Mouse (Mus musculus) heart, embryonic 15.5 days (tissue): ENCODE measurements around the gene Stk31. TPM values are rescaled to one million over a fixed set of nuclear protein-coding genes. Genes with fewer than 3 reads are reported as not detected.
"Not testable (repeated sequence)": the region's sequence is repeated elsewhere in the genome, so short reads cannot be mapped to it uniquely, and the experiment has no call there.

Source experiments
- ATAC-seq: fragments of 200-750 bp; cut with Nextera tagmentation; replicated peaks from 2 replicates; pipeline ENCODE4 v1.8.0; 2017; ENCODE audit warnings: low read depth, moderate TSS enrichment; ENCODE audit not compliant: insufficient number of reproducible peaks, insufficient read depth, low FRiP score
- H3K27ac ChIP-seq: fragments of 300-500 bp; sonication (generic); 2 replicates; pipeline ENCODE4 v1.5.1; 2015; ENCODE audit warnings: mild to moderate bottlenecking, inconsistent platforms
- H3K27me3 ChIP-seq: fragments of 300-500 bp; sonication (generic); 2 replicates; pipeline ENCODE4 v1.6.1; 2015; ENCODE audit warnings: inconsistent platforms
- H3K36me3 ChIP-seq: fragments of 300-500 bp; sonication (generic); 2 replicates; pipeline ENCODE4 v1.6.1; 2015; ENCODE audit warnings: mild to moderate bottlenecking, inconsistent platforms
- H3K4me1 ChIP-seq: fragments of 300-500 bp; sonication (generic); replicated peaks from 2 replicates; pipeline ENCODE4 v1.6.1; 2015; ENCODE audit warnings: inconsistent platforms
- H3K4me2 ChIP-seq: fragments of 300-500 bp; sonication (generic); 2 replicates; pipeline ENCODE4 v1.6.1; 2015; ENCODE audit warnings: inconsistent platforms, mild to moderate bottlenecking, moderate library complexity
- H3K4me3 ChIP-seq: fragments of 300-500 bp; sonication (generic); 2 replicates; pipeline ENCODE4 v1.5.1; 2015; ENCODE audit warnings: mild to moderate bottlenecking, inconsistent platforms
- H3K9ac ChIP-seq: fragments of 300-500 bp; sonication (generic); 2 replicates; pipeline ENCODE4 v1.6.1; 2015; ENCODE audit warnings: mild to moderate bottlenecking, inconsistent platforms
- H3K9me3 ChIP-seq: fragments of 300-500 bp; sonication (generic); replicated peaks from 2 replicates; pipeline ENCODE4 v1.6.1; 2016; ENCODE audit warnings: inconsistent platforms
- WGBS: fragments of 180-500 bp; shearing (Covaris S2); methylation state at CpG from one replicate; pipeline ENCODE4 v1.1.7; 2015; ENCODE audit warnings: mixed read lengths; 5-methylcytosine and 5-hydroxymethylcytosine counted together
- polyA plus RNA-seq: library from polyadenylated mRNA; unstranded; fragments of >200 nt; fragmentation: Nextera tagmentation; extraction: Ambion mirVana; gene quantifications from 2 replicates; pipeline ENCODE4 v1.2.1, GENCODE M21; 2015

The Stk31 gene
- polyA plus RNA-seq, 1 experiment from 2014 or later = 0.11 TPM

DNA sequence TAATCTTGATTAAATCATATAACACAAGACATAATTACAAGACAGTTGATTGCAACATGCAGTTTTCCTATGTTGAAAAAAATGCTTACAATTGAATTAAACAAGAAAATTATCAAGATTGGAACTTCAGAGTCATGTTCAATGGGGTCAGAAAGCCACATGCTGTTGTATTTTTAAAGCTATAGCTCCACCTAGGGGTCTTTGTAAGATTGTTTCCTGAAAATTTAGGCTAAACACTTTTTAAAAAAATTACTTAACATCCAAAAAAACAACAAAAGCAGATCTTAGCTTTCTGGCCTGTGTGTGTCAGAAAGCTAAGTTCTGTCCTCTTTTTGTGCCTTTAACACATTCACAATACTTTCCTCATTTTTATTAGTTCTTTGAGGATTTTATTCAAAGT is 3.0 kb downstream of the Stk31 start:
- no peak overlapping the region for H3K4me2 ChIP-seq
- ATAC-seq = no peak
- no peaks in the 10 kb centered on the region for H3K9me3 ChIP-seq
- no peak overlapping the region for H3K9ac ChIP-seq
- no peaks in the 10 kb centered on the region for H3K4me1 ChIP-seq
- H3K36me3 ChIP-seq = no peaks in the 10 kb centered on the region
- H3K27me3 ChIP-seq = no peaks in the 10 kb centered on the region
- H3K27ac ChIP-seq = no peak overlapping the region
- no peak overlapping the region for H3K4me3 ChIP-seq

DNA sequence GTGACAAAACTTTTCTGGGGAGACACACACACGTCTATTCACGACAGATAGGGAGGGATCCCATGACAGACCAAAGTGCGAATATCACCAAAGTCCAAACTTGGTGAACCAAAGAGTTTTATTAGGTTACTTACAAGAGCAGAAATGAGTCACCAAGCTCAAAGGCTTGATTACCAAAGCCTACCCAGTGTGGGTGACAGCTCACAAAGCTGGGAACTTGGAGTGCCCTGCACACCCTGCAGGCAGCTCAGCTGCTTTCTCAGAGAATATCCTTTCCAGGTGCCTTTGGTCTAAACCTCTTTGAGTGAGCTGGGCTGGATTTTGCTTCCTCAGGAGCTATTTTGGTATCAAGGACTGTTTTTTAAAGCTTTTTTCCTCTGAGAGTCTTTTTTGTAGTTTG is 15.4 kb downstream of the Stk31 start:
- WGBS = 79% methylated on average over 3 of the region's 3 CpGs
- Histone ChIP-seq H3K27me3 (no peaks in the 10 kb centered on the region), H3K9ac (no peak overlapping the region), H3K9me3 (no peaks in the 10 kb centered on the region), H3K4me3 (no peak overlapping the region), H3K36me3 (no peaks in the 10 kb centered on the region), H3K4me2 (no peak overlapping the region), H3K4me1 (no peaks in the 10 kb centered on the region), H3K27ac (no peak overlapping the region)
- no peak for ATAC-seq

DNA sequence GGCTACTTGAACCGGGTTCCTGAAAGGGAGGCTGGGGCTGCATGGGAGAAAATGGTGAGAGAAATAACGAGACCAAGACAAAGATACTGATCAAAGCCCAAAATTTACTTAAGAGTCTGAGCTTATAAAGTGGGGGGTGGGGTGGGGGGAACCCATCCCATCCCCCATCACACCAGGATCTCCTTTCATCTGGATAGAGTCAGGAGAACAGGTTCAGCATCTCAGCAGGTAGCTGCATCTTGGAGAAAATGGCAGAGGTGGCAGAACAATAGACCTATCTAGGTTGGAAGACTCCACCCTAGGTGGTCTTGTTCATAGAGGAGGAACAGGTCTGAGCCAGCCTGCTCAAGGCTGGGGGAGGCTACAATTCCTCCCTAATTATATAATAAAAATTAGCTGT is 17.6 kb downstream of the Stk31 start:
- WGBS = 59% methylated on average over 2 of the region's 2 CpGs
- not testable (repeated sequence) for H3K27ac ChIP-seq, H3K9ac ChIP-seq, H3K9me3 ChIP-seq, ATAC-seq, H3K4me1 ChIP-seq, H3K4me3 ChIP-seq, H3K4me2 ChIP-seq, H3K27me3 ChIP-seq, H3K36me3 ChIP-seq

DNA sequence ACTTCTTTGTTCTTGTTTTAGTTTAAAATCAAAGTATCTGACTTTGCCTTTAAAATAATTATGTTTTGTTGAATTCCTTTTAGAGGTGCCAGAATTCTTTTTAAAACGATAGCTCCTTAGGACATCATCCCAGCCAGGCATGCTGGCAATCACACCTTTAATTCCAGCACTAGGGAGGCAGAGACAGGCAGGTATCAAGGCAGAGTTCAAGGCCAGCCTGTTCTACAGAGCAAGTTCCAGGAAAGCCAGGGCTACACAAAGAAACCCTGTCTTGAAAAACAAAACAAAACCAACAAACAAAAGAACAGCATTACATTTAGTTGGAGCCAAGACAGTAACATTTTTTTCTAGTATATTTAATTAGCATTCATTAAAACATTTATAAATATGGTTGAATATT is 20.6 kb downstream of the Stk31 start:
- Histone ChIP-seq H3K4me1 (no peaks in the 10 kb centered on the region), H3K36me3 (no peaks in the 10 kb centered on the region), H3K4me2 (no peak overlapping the region), H3K4me3 (no peak overlapping the region), H3K9ac (no peak overlapping the region), H3K27ac (no peak overlapping the region), H3K9me3 (no peaks in the 10 kb centered on the region), H3K27me3 (no peaks in the 10 kb centered on the region)
- ATAC-seq = no peak
- 79% methylated on average over 1 of the region's 1 CpGs for WGBS

DNA sequence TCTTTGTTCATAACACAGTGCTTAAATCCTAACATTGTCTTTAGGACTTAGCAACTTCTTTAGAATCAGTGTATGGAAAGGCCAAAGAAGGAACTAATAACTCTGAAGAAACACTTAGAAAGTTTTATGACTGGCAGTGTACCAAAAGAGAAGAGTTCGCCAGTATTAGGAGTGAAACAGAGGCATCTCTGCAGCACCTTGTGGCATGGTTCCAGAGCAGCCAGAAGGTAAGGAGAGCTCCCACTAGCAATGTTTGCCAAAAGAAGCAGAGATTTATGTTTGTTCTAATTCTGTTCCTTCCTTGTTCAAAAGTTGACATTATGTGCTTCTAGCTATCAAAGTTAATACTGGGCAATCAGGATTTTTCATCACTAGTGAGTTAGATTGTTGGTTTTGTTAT is 41.9 kb downstream of the Stk31 start:
- H3K4me3 ChIP-seq = no peak overlapping the region
- ATAC-seq = no peak
- H3K9ac ChIP-seq = no peak overlapping the region
- H3K27ac ChIP-seq = no peak overlapping the region
- WGBS = 69% methylated on average over 1 of the region's 1 CpGs
- no peaks in the 10 kb centered on the region for H3K27me3 ChIP-seq
- no peaks in the 10 kb centered on the region for H3K9me3 ChIP-seq
- no peak overlapping the region for H3K4me2 ChIP-seq
- no peaks in the 10 kb centered on the region for H3K4me1 ChIP-seq
- no peaks in the 10 kb centered on the region for H3K36me3 ChIP-seq

DNA sequence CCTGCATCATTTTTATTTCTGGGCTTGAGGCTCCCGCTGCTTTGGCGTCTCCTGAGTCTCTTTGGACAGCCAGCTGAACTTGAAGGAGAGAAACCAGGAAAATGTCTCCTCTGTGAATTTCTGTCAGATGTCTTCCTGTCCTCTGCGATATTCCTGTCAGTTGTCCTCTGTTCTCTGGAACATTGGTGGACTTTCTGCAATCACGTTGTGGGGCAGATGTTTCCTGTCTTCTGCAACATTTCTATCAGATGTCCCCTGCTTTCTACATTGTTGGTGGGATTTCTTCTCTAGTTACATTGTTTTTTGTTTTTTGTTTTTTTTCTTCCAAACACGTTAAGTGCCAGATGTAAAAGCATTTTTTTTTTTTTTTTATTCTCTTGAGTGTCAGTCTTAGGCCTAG is 62.7 kb downstream of the Stk31 start:
- ATAC-seq = no peak
- H3K4me2 ChIP-seq = no peak overlapping the region
- no peaks in the 10 kb centered on the region for H3K36me3 ChIP-seq
- no peaks in the 10 kb centered on the region for H3K27me3 ChIP-seq
- no peaks in the 10 kb centered on the region for H3K9me3 ChIP-seq
- H3K27ac ChIP-seq = no peak overlapping the region
- H3K4me1 ChIP-seq = no peaks in the 10 kb centered on the region
- no peak overlapping the region for H3K4me3 ChIP-seq
- H3K9ac ChIP-seq = no peak overlapping the region
- WGBS = 61% methylated on average over 5 of the region's 5 CpGs

DNA sequence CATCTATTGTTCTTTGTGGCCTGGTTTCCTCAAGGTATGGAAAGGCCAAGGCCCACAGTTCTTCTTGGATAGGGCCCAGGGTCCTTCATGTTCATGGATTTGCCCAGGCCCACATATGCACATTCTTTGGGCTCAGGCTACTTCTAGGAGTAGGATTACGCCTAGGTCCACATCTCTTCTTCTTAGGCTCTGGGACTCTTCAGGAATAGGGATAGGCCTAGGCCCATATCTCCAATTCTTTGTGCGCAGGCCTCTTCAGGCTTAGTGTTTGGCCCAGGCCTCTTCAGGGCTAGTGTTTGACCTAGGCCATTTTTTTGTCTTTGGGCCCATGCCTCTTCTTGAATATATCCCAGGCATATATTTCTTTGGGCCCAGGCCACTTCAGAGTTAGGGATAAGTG is 87.8 kb downstream of the Stk31 start:
- no peak overlapping the region for H3K27ac ChIP-seq
- no peaks in the 10 kb centered on the region for H3K27me3 ChIP-seq
- ATAC-seq = no peak
- no peaks in the 10 kb centered on the region for H3K36me3 ChIP-seq
- H3K4me3 ChIP-seq = no peak overlapping the region
- 89% methylated on average over 2 of the region's 2 CpGs for WGBS
- H3K9me3 ChIP-seq = no peaks in the 10 kb centered on the region
- no peak overlapping the region for H3K9ac ChIP-seq
- no peaks in the 10 kb centered on the region for H3K4me1 ChIP-seq
- no peak overlapping the region for H3K4me2 ChIP-seq

DNA sequence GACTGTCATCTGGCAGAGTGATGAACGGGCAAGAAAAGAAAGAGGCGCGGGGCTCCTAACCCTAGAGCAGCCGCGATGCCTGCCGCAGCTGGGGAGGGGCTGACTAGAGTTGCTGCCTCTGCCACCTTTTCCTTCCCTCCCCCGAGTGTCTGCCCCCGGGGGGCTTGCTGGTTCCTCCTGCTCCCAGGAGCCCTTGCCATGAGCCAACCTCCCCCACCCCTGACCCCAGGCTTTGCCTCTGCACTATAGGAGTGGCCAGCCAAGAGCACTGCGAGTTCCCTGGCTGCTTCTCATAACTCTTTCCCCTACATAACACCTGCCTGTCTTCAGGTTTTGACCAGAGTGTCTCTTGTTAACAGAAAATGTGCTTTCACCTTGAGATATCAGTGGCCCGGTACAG is 96.1 kb downstream of the Stk31 start:
- WGBS = 90% methylated on average over 8 of the region's 10 CpGs
- ATAC-seq = no peak
- Histone ChIP-seq H3K27ac (no peak overlapping the region), H3K9ac (no peak overlapping the region), H3K9me3 (no peaks in the 10 kb centered on the region), H3K27me3 (no peaks in the 10 kb centered on the region), H3K4me1 (no peaks in the 10 kb centered on the region), H3K36me3 (no peaks in the 10 kb centered on the region), H3K4me3 (no peak overlapping the region), H3K4me2 (no peak overlapping the region)

DNA sequence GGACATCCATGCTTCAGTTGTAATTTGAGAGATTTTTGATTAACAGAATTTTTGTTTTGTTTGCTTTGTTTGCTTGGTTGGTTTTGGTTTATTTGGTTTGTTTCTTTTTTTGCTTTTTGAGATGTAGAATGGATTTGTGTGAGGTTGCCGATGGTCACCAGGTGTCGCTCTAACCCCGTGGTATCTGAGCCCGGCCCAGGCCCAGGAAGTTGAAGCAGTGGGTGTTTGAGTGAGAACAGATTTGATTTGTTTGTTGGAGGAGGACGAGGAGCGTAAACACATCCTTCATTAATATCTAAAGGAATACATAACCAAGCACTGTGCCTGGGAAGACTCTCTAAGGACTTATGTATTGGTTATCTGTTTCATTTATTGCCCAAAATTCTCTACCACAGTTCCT is 123.6 kb downstream of the Stk31 start:
- no peaks in the 10 kb centered on the region for H3K4me1 ChIP-seq
- no peaks in the 10 kb centered on the region for H3K36me3 ChIP-seq
- ATAC-seq = no peak
- no peak overlapping the region for H3K4me3 ChIP-seq
- H3K27me3 ChIP-seq = no peaks in the 10 kb centered on the region; the same call in 1 of the 2 replicates
- no peaks in the 10 kb centered on the region for H3K9me3 ChIP-seq
- H3K4me2 ChIP-seq = no peak overlapping the region
- 3% methylated on average over 6 of the region's 6 CpGs for WGBS
- H3K9ac ChIP-seq = no peak overlapping the region
- H3K27ac ChIP-seq = no peak overlapping the region

Other genes with a start within 250 kb of the Stk31 start
- gene Igf2bp3, start 180.6 kb upstream of the Stk31 start, polyA plus RNA-seq = 33.0 and 33.4 TPM in 2 replicates
- gene Tra2a, start 131.6 kb upstream of the Stk31 start, polyA plus RNA-seq = 55.5 and 59.6 TPM in 2 replicates
- 7.7 and 7.9 TPM in 2 replicates for gene Ccdc126, start 76.3 kb upstream of the Stk31 start, polyA plus RNA-seq
- 3.9 and 4.3 TPM in 2 replicates for gene Fam221a, start 27.9 kb upstream of the Stk31 start, polyA plus RNA-seq